Mouse (Mus musculus) lung, adult 18-20 months (tissue): ENCODE data around the gene Kncn.

Source experiments
- DNase-seq, 2 experiments: peaks; one replicate each; pipeline ENCODE4 v3.0.0; 2022; ENCODE audit warnings: mixed read lengths in 2 of 2

Kncn gene

GRCm38 (mm10) chr4:115938276-115939160 is 54.3 kb downstream of the Kncn start:
- DNase-seq = no peak
